Mouse (Mus musculus) stomach, postnatal 0 days (tissue): ENCODE data around the gene Acly. TPM values are rescaled to one million over a fixed set of nuclear protein-coding genes. Genes with fewer than 3 reads are reported as not detected.
A peak's percentile ranks its signal among the peaks of the same experiment; 100 is the strongest.

Experiments used
- ATAC-seq: fragments of 200-750 bp; cut with Nextera tagmentation; 2 replicates; pipeline ENCODE4 v1.8.0; 2017; ENCODE audit not compliant: low FRiP score, low TSS enrichment
- DNase-seq: peaks from one replicate; pipeline ENCODE4 v3.0.0-alpha.2; 2016; ENCODE audit warnings: low spot score
- H3K27ac ChIP-seq: fragments of 300-500 bp; sonication (generic); replicated peaks from 2 replicates; pipeline ENCODE4 v1.5.1; 2014; ENCODE audit warnings: mild to moderate bottlenecking, control low read depth
- H3K27me3 ChIP-seq: fragments of 300-500 bp; sonication (generic); 2 replicates; pipeline ENCODE4 v1.6.1; 2014; ENCODE audit warnings: low read length; ENCODE audit not compliant: control insufficient read depth, insufficient read depth
- H3K36me3 ChIP-seq: fragments of 300-500 bp; sonication (generic); 2 replicates; pipeline ENCODE4 v1.6.1; 2014; ENCODE audit warnings: low read length, mixed read lengths; ENCODE audit not compliant: control insufficient read depth, insufficient read depth
- H3K4me1 ChIP-seq: fragments of 300-500 bp; sonication (generic); replicated peaks from 2 replicates; pipeline ENCODE4 v1.6.1; 2014; ENCODE audit warnings: antibody characterized with exemption; ENCODE audit not compliant: control insufficient read depth, insufficient read depth
- H3K4me2 ChIP-seq: fragments of 300-500 bp; sonication (generic); replicated peaks from 2 replicates; pipeline ENCODE4 v1.6.1; 2014; ENCODE audit warnings: low read depth, mild to moderate bottlenecking, control low read depth, moderate library complexity
- H3K4me3 ChIP-seq: fragments of 300-500 bp; sonication (generic); 2 replicates; pipeline ENCODE4 v1.5.1; 2014; ENCODE audit warnings: low read depth, low read length, control low read depth
- H3K9ac ChIP-seq: fragments of 300-500 bp; sonication (generic); 2 replicates; pipeline ENCODE4 v1.6.1; 2014; ENCODE audit warnings: mild to moderate bottlenecking, low read length, control low read depth, mixed read lengths
- H3K9me3 ChIP-seq: fragments of 300-500 bp; sonication (generic); 2 replicates; pipeline ENCODE4 v1.6.1; 2016; ENCODE audit warnings: low read length; ENCODE audit not compliant: control insufficient read depth
- CTCF ChIP-seq: IDR thresholded peaks from 2 replicates; pipeline ENCODE4 v1.5.1; 2016; ENCODE audit warnings: antibody characterized with exemption, low read depth, mild to moderate bottlenecking, moderate library complexity
- EP300 ChIP-seq: optimal IDR thresholded peaks from 2 replicates; pipeline ENCODE3; 2016; ENCODE audit warnings: antibody characterized with exemption
- WGBS: fragments of 180-500 bp; shearing (Covaris S2); extraction: QIAGEN DNeasy Blood & Tissue Kit; methylation state at CpG from one replicate; pipeline ENCODE4 v1.1.7; 2014; 5-methylcytosine and 5-hydroxymethylcytosine counted together
- polyA plus RNA-seq: library from polyadenylated mRNA; unstranded; fragments of >200 nt; fragmentation: Nextera tagmentation; extraction: Ambion mirVana; gene quantifications from 2 replicates; pipeline ENCODE4 v1.2.1, GENCODE M21; 2015

Gene Acly
- polyA plus RNA-seq, 1 experiment from 2014 or later: 70.6 TPM

DNA sequence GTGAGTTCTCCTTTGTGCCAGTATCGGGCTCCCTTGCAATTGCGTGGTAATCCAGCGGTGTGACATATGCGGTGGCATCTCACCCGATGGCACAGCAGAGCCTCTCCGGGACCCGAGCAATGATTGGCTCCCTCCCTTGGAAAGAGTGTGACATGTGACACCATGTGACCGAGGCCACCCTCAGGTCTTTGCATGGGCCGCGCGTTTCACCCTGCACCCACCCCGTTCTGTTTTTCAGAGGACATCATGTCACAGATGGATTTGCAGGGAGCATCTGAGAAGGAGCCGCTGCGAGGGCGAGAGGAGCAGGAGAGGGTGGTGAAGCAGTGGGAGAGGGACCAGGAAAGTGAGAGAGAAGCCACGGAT, 43.4 kb upstream of the Acly start:
- no peaks in the 10 kb centered on the region for H3K4me1 ChIP-seq
- H3K9me3 ChIP-seq: no peaks in the 10 kb centered on the region
- TF ChIP-seq EP300 (no peak), CTCF (no peak)
- no peak overlapping the region for H3K27ac ChIP-seq
- peak overlapping the region; percentile 14; the same call in 1 of the 2 replicates for H3K4me3 ChIP-seq
- H3K9ac ChIP-seq: peak overlapping the region; percentile 35; the same call in 1 of the 2 replicates
- H3K27me3 ChIP-seq: no peaks in the 10 kb centered on the region
- no peak for ATAC-seq
- 10% methylated on average over 16 of the region's 16 CpGs for WGBS
- H3K36me3 ChIP-seq: no peaks in the 10 kb centered on the region
- DNase-seq: no peak
- peak overlapping the region; percentile 44 for H3K4me2 ChIP-seq

DNA sequence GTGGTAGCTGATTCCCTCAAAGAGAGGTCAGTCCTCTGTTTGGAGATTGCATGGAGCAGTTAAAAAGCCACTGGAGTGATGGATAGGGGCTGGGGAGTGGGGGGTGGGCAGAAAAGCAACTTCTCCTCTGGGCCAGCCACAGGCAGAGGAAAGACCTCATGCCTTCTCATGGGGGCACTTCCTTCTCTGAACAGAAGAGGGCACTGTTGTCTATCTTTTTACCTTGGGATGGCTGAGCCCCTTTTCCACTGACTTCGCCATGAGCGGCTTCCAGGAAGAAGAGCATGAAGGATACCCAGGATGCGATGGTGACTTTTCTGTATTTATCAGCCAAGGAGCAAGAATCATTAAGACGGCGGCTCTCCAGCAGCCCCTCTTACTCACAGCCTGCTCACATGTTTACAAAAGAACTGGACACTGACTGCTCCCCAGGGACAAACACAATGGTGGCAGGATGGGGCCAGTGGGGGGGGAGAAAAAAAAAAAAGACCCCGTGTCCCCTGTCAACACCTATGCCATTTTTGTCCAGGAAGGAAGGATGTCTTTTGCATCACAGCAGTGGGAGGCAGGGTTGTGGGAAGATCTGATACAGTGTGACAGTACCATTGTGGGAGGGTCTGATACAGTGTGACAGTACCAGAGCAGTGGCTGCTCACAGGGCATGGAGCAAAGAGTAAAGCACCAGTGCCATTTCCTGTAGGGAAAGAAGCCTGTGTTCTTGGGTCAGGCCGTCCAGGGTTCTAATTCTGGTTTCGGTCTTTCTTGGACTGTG, 42.8 kb upstream of the Acly start:
- WGBS: 10% methylated on average over 8 of the region's 8 CpGs
- ATAC-seq (peak; percentile 28; the same call in 1 of the 2 replicates), DNase-seq (peak; percentile 68)
- Histone ChIP-seq H3K9ac (no peak overlapping the region), H3K4me2 (peak overlapping the region; percentile 44), H3K4me3 (peak overlapping the region; percentile 14; the same call in 1 of the 2 replicates), H3K27me3 (no peaks in the 10 kb centered on the region), H3K27ac (no peak overlapping the region), H3K36me3 (no peaks in the 10 kb centered on the region), H3K4me1 (no peaks in the 10 kb centered on the region), H3K9me3 (no peaks in the 10 kb centered on the region)
- TF ChIP-seq EP300 (no peak), CTCF (peak; percentile 88)

DNA sequence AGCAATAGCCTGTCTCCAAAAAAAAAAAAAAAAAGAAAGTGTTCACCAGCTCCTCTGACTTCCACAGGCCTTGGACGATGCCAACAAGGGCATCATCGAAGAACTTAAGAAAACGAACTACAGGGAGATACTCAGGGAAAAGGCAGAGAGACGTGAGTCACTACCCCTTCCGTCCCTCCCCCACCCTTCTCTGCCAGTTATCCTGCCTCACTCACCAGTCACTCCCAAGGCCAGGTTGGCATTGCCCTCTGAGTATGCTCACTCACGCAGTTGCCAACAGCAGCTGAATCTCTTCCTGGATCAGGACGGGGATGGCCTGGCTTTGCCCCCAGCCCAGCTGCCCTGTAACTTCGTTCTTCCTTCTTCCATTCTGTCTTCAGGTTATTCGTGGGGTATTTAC, 42.0 kb upstream of the Acly start:
- DNase-seq (no peak), ATAC-seq (no peak)
- Histone ChIP-seq H3K36me3 (no peaks in the 10 kb centered on the region), H3K27me3 (no peaks in the 10 kb centered on the region), H3K9ac (no peak overlapping the region), H3K4me1 (no peaks in the 10 kb centered on the region), H3K4me2 (no peak overlapping the region), H3K4me3 (no peak overlapping the region), H3K27ac (no peak overlapping the region), H3K9me3 (no peaks in the 10 kb centered on the region)
- TF ChIP-seq EP300 (no peak), CTCF (no peak)
- WGBS: 48% methylated on average over 9 of the region's 9 CpGs

DNA sequence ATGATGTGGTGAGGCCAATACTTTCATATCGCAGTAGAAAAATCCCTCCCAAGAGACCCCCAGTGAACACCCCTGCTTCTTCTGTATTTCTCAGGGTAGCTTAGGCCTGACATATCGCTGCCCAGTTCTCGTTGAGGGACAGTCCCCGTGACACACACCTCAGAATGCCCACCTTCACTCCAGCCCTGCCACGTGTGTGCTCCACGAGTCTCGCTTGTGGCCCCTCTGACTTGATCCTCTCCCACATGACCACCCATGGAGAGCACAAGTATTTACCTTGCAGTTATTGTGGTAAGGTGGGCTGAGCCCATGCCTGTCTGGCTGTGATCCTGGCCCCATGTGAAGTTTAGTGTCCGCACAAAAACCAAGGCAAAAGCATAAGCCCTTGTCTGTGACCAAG, 40.9 kb upstream of the Acly start:
- Histone ChIP-seq H3K9me3 (no peaks in the 10 kb centered on the region), H3K27ac (no peak overlapping the region), H3K9ac (no peak overlapping the region), H3K4me3 (no peak overlapping the region), H3K36me3 (no peaks in the 10 kb centered on the region), H3K4me1 (no peaks in the 10 kb centered on the region), H3K27me3 (no peaks in the 10 kb centered on the region), H3K4me2 (no peak overlapping the region)
- TF ChIP-seq CTCF: no peak
- no peak for TF ChIP-seq EP300
- WGBS: 81% methylated on average over 8 of the region's 8 CpGs
- ATAC-seq: no peak
- DNase-seq: no peak

DNA sequence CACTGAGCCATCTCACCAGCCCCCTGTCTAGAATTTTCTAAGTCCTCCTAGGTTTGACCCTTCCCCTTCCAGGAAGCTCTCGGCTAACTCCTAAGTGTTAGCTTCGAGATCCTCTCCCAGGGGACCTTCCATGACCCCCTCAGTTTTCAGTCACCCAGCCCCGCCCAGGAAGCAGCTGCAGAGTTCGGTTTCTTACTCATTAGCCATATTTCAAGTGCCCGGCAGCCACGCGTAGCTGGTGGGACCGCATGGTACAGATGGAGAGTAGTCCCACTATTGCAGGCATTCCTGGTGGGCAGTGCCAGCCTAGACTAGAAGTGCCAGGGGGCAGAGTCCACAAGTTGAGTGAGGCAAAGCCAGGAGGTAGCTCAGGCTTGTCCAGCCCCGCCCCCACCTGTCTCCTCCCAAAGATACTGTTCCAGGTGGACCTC, 40.0 kb upstream of the Acly start:
- Histone ChIP-seq H3K4me3 (no peak overlapping the region), H3K4me1 (no peaks in the 10 kb centered on the region), H3K36me3 (no peaks in the 10 kb centered on the region), H3K27ac (no peak overlapping the region), H3K9me3 (no peaks in the 10 kb centered on the region), H3K9ac (no peak overlapping the region), H3K27me3 (no peaks in the 10 kb centered on the region), H3K4me2 (no peak overlapping the region)
- 43% methylated on average over 9 of the region's 9 CpGs for WGBS
- DNase-seq: no peak
- ATAC-seq: 0 out of 2 replicates have a peak, but pooled peaks have one; percentile 25
- no peak for TF ChIP-seq EP300

DNA sequence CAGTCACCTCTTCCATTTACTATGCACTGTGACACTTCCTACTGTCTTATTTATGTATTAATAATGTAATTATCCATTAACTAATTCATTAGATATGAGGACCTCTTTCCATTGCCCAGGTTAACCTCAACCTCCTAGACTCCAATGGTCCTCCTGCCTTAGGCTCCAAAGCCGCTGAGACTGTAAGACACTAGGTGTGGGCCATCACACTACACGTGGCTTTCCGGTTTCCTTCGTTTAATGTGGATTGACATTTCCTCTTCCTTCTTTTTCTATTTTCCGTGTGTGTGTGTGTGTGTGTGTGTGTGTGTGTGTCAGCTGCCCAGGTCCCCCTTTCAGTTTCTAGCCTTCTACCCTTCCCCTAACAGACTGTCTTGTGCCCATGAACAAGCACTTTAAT, 39.4 kb upstream of the Acly start:
- H3K27me3 ChIP-seq: no peaks in the 10 kb centered on the region
- ATAC-seq: no peak
- no peak overlapping the region for H3K4me2 ChIP-seq
- H3K4me3 ChIP-seq: no peak overlapping the region
- no peak overlapping the region for H3K9ac ChIP-seq
- DNase-seq: no peak
- WGBS: 67% methylated on average over 5 of the region's 5 CpGs
- no peak for TF ChIP-seq CTCF
- TF ChIP-seq EP300: no peak
- no peaks in the 10 kb centered on the region for H3K9me3 ChIP-seq
- no peaks in the 10 kb centered on the region for H3K36me3 ChIP-seq
- H3K4me1 ChIP-seq: no peaks in the 10 kb centered on the region
- H3K27ac ChIP-seq: no peak overlapping the region
